Mouse (Mus musculus) ovary, adult 18-20 months (tissue): ENCODE data around the gene Slc16a9.
"Not testable (repeated sequence)": the region's sequence is repeated elsewhere in the genome, so short reads cannot be mapped to it uniquely, and the experiment has no call there.

Experiments used
- DNase-seq: peaks from one replicate; pipeline ENCODE4 v3.0.0; 2022; ENCODE audit warnings: low spot score, mixed read lengths

Gene Slc16a9

GRCm38 (mm10) chr10:70244921-70245558 lies at the start of gene Slc16a9:
TSS of gene Slc16a9 (plus strand) at chr10:70245100.
- peak; percentile 51 for DNase-seq

GRCm38 (mm10) chr10:70195279-70195678 lies 49.6 kb upstream of the Slc16a9 start:
- DNase-seq: no peak

- no peak for DNase-seq
These were observed 49.1 kb upstream of the Slc16a9 start for GRCm38 (mm10) chr10:70195786-70196185.

GRCm38 (mm10) chr10:70196666-70197065 lies 48.2 kb upstream of the Slc16a9 start:
- no peak for DNase-seq

GRCm38 (mm10) chr10:70197601-70198000 lies 47.3 kb upstream of the Slc16a9 start:
- no peak for DNase-seq

- DNase-seq: no peak
These were observed 46.9 kb upstream of the Slc16a9 start for GRCm38 (mm10) chr10:70198012-70198411.

GRCm38 (mm10) chr10:70198951-70199463 lies 45.9 kb upstream of the Slc16a9 start:
- no peak for DNase-seq

- no peak for DNase-seq
These were observed 45.3 kb upstream of the Slc16a9 start for GRCm38 (mm10) chr10:70199466-70200210.

- DNase-seq: no peak
These were observed 43.9 kb upstream of the Slc16a9 start for GRCm38 (mm10) chr10:70200889-70201500.

- DNase-seq: peak; percentile 25
These were observed 40.1 kb upstream of the Slc16a9 start, which contains the start of gene Mrln for GRCm38 (mm10) chr10:70204505-70205399. TSS of gene Mrln (plus strand) at chr10:70204664.

GRCm38 (mm10) chr10:70211281-70211680 lies 33.6 kb upstream of the Slc16a9 start:
- DNase-seq: no peak

GRCm38 (mm10) chr10:70220971-70221370 lies 23.9 kb upstream of the Slc16a9 start:
- DNase-seq: no peak

GRCm38 (mm10) chr10:70222231-70222630 lies 22.7 kb upstream of the Slc16a9 start:
- DNase-seq: not testable (repeated sequence)

GRCm38 (mm10) chr10:70224571-70224970 lies 20.3 kb upstream of the Slc16a9 start:
- DNase-seq: peak; percentile 48

GRCm38 (mm10) chr10:70225760-70226159 lies 19.1 kb upstream of the Slc16a9 start:
- peak; percentile 36 for DNase-seq

- no peak for DNase-seq
These were observed 18.3 kb upstream of the Slc16a9 start for GRCm38 (mm10) chr10:70226608-70227007.

GRCm38 (mm10) chr10:70230352-70230751 lies 14.5 kb upstream of the Slc16a9 start:
- no peak for DNase-seq

GRCm38 (mm10) chr10:70237936-70238335 lies 7.0 kb upstream of the Slc16a9 start:
- no peak for DNase-seq

GRCm38 (mm10) chr10:70242751-70243444 lies 2.0 kb upstream of the Slc16a9 start:
- no peak for DNase-seq

- no peak for DNase-seq
These were observed 652 bp downstream of the Slc16a9 start for GRCm38 (mm10) chr10:70245559-70245945.

GRCm38 (mm10) chr10:70246076-70246475 lies 1.2 kb downstream of the Slc16a9 start:
- no peak for DNase-seq
